Mouse (Mus musculus): ENCODE measurements around the gene Btbd9. TPM values are rescaled to one million over a fixed set of nuclear protein-coding genes. Genes with fewer than 3 reads are reported as not detected.

Btbd9 gene
- polyA plus RNA-seq, 1 experiment, result 15.3 TPM

GRCm38 (mm10) chr17:30456293-30456692 is 120.0 kb downstream of the Btbd9 start:
- Histone ChIP-seq H3ac (ENCODE audit: control insufficient read depth, insufficient read length, low read depth) (no peak overlapping the region), H3K27me3 (ENCODE audit: control insufficient read depth, insufficient read depth, insufficient read length) (no peaks in the 10 kb centered on the region), H3K79me2 (ENCODE audit: control insufficient read depth, insufficient read depth) (no peaks in the 10 kb centered on the region), H3K36me3 (ENCODE audit: control insufficient read depth, insufficient read depth) (no peaks in the 10 kb centered on the region), H3K79me3 (ENCODE audit: low read depth) (no peaks in the 10 kb centered on the region), H3K4me3 (ENCODE audit: insufficient read depth, poor library complexity, severe bottlenecking) (no peak overlapping the region)
- TF ChIP-seq CTCF (IDR thresholded peaks at IDR 0.05; ENCODE audit: control insufficient read depth, insufficient read depth, insufficient read length) (no peak), FOSL1 (IDR thresholded peaks at IDR 0.05; ENCODE audit: insufficient read depth, low read length, poor library complexity, severe bottlenecking) (no peak)

GRCm38 (mm10) chr17:30454862-30455243 is 121.4 kb downstream of the Btbd9 start:
- TF ChIP-seq CTCF (IDR thresholded peaks at IDR 0.05; ENCODE audit: control insufficient read depth, insufficient read depth, insufficient read length) (peak; percentile 41), MYOD1 (IDR thresholded peaks at IDR 0.05; ENCODE audit: control insufficient read depth, insufficient read length, low read depth) (no peak)
- Histone ChIP-seq H3K27me3 (ENCODE audit: control insufficient read depth, insufficient read depth, insufficient read length) (no peaks in the 10 kb centered on the region), H3K79me3 (ENCODE audit: low read depth) (no peaks in the 10 kb centered on the region), H3K79me2 (ENCODE audit: control insufficient read depth, insufficient read depth) (no peaks in the 10 kb centered on the region), H3ac (ENCODE audit: control insufficient read depth, insufficient read length, low read depth) (no peak overlapping the region), H3K4me3 (ENCODE audit: insufficient read depth, poor library complexity, severe bottlenecking) (no peak overlapping the region), H3K36me3 (ENCODE audit: control insufficient read depth, insufficient read depth) (no peaks in the 10 kb centered on the region)

GRCm38 (mm10) chr17:30454155-30454861 is 122.0 kb downstream of the Btbd9 start:
- Histone ChIP-seq H3K79me3 (ENCODE audit: low read depth) (no peaks in the 10 kb centered on the region), H3K79me2 (ENCODE audit: control insufficient read depth, insufficient read depth) (no peaks in the 10 kb centered on the region), H3K27me3 (ENCODE audit: control insufficient read depth, insufficient read depth, insufficient read length) (no peaks in the 10 kb centered on the region), H3ac (ENCODE audit: control insufficient read depth, insufficient read length, low read depth) (no peak overlapping the region), H3K36me3 (ENCODE audit: control insufficient read depth, insufficient read depth) (no peaks in the 10 kb centered on the region), H3K4me3 (ENCODE audit: insufficient read depth, poor library complexity, severe bottlenecking) (no peak overlapping the region)
- no peak for TF ChIP-seq MYOD1 (IDR thresholded peaks at IDR 0.05; ENCODE audit: control insufficient read depth, insufficient read length, low read depth)

GRCm38 (mm10) chr17:30453272-30453671 is 123.0 kb downstream of the Btbd9 start:
- Histone ChIP-seq H3K27me3 (ENCODE audit: control insufficient read depth, insufficient read depth, insufficient read length) (no peaks in the 10 kb centered on the region), H3K79me3 (ENCODE audit: low read depth) (no peaks in the 10 kb centered on the region), H3K4me3 (ENCODE audit: insufficient read depth, poor library complexity, severe bottlenecking) (no peak overlapping the region), H3ac (ENCODE audit: control insufficient read depth, insufficient read length, low read depth) (no peak overlapping the region), H3K36me3 (ENCODE audit: control insufficient read depth, insufficient read depth) (no peaks in the 10 kb centered on the region), H3K79me2 (ENCODE audit: control insufficient read depth, insufficient read depth) (no peaks in the 10 kb centered on the region)
- no peak for TF ChIP-seq MAX (IDR thresholded peaks at IDR 0.05)
- TF ChIP-seq MYOG (IDR thresholded peaks at IDR 0.05; ENCODE audit: control insufficient read depth, extremely low read depth, insufficient read length), result no peak

GRCm38 (mm10) chr17:30452363-30452762 is 123.9 kb downstream of the Btbd9 start:
- no peak overlapping the region for H3ac ChIP-seq (ENCODE audit: control insufficient read depth, insufficient read length, low read depth)
- H3K79me2 ChIP-seq (ENCODE audit: control insufficient read depth, insufficient read depth), result no peaks in the 10 kb centered on the region
- no peaks in the 10 kb centered on the region for H3K79me3 ChIP-seq (ENCODE audit: low read depth)
- H3K4me3 ChIP-seq (ENCODE audit: insufficient read depth, poor library complexity, severe bottlenecking), result no peak overlapping the region
- no peaks in the 10 kb centered on the region for H3K27me3 ChIP-seq (ENCODE audit: control insufficient read depth, insufficient read depth, insufficient read length)
- TF ChIP-seq USF1 (IDR thresholded peaks at IDR 0.05; ENCODE audit: low read depth), result no peak
- no peak for TF ChIP-seq CTCF (IDR thresholded peaks at IDR 0.05; ENCODE audit: control insufficient read depth, insufficient read depth, insufficient read length)
- H3K36me3 ChIP-seq (ENCODE audit: control insufficient read depth, insufficient read depth), result no peaks in the 10 kb centered on the region

- no peaks in the 10 kb centered on the region for H3K79me2 ChIP-seq (ENCODE audit: control insufficient read depth, insufficient read depth)
- TF ChIP-seq CTCF (IDR thresholded peaks at IDR 0.05; ENCODE audit: control insufficient read depth, insufficient read depth, insufficient read length) (no peak), MAX (IDR thresholded peaks at IDR 0.05) (no peak), USF1 (IDR thresholded peaks at IDR 0.05; ENCODE audit: low read depth) (no peak), MYOG (IDR thresholded peaks at IDR 0.05; ENCODE audit: control insufficient read depth, extremely low read depth, insufficient read length) (no peak), CEBPB (IDR thresholded peaks at IDR 0.05; ENCODE audit: low read depth) (no peak), FOSL1 (IDR thresholded peaks at IDR 0.05; ENCODE audit: insufficient read depth, low read length, poor library complexity, severe bottlenecking) (no peak), MYOD1 (IDR thresholded peaks at IDR 0.05; ENCODE audit: control insufficient read depth, insufficient read length, low read depth) (no peak)
Observed at GRCm38 (mm10) chr17:30448562-30448961, 127.7 kb downstream of the Btbd9 start.

More at GRCm38 (mm10) chr17:30448562-30448961, 127.7 kb downstream of the Btbd9 start:
- no peaks in the 10 kb centered on the region for H3K27me3 ChIP-seq (ENCODE audit: control insufficient read depth, insufficient read depth, insufficient read length)
- no peak overlapping the region for H3K4me3 ChIP-seq (ENCODE audit: insufficient read depth, poor library complexity, severe bottlenecking)
- no peaks in the 10 kb centered on the region for H3K36me3 ChIP-seq (ENCODE audit: control insufficient read depth, insufficient read depth)
- H3ac ChIP-seq (ENCODE audit: control insufficient read depth, insufficient read length, low read depth), result no peak overlapping the region
- no peaks in the 10 kb centered on the region for H3K79me3 ChIP-seq (ENCODE audit: low read depth)

Data from C2C12 (cell line).